Mouse (Mus musculus) forebrain, embryonic 16.5 days (tissue): ENCODE results near the gene Rhou. TPM values are rescaled to one million over a fixed set of nuclear protein-coding genes. Genes with fewer than 3 reads are reported as not detected.

Experiments
- ATAC-seq: fragments of 200-750 bp; cut with Nextera tagmentation; 2 replicates; pipeline ENCODE4 v1.8.0; 2017; ENCODE audit warnings: mild to moderate bottlenecking, moderate library complexity
- H3K27ac ChIP-seq: fragments of 300-500 bp; sonication (generic); 2 replicates; pipeline ENCODE4 v1.5.1; 2014; ENCODE audit warnings: low read length, control low read depth
- H3K27me3 ChIP-seq: fragments of 300-500 bp; sonication (generic); replicated peaks from 2 replicates; pipeline ENCODE4 v1.6.1; 2014; ENCODE audit warnings: low read length; ENCODE audit not compliant: control insufficient read depth, insufficient read depth
- H3K36me3 ChIP-seq: fragments of 300-500 bp; sonication (generic); 2 replicates; pipeline ENCODE4 v1.6.1; 2014; ENCODE audit not compliant: control insufficient read depth, insufficient read depth
- H3K4me1 ChIP-seq: fragments of 300-500 bp; sonication (generic); replicated peaks from 2 replicates; pipeline ENCODE4 v1.6.1; 2014; ENCODE audit warnings: low read length; ENCODE audit not compliant: control insufficient read depth, insufficient read depth
- H3K4me2 ChIP-seq: fragments of 300-500 bp; sonication (generic); 2 replicates; pipeline ENCODE4 v1.6.1; 2014; ENCODE audit warnings: mild to moderate bottlenecking, low read length, control low read depth
- H3K4me3 ChIP-seq: fragments of 300-500 bp; sonication (generic); replicated peaks from 2 replicates; pipeline ENCODE4 v1.5.1; 2014; ENCODE audit warnings: mild to moderate bottlenecking, low read length, control low read depth
- H3K9ac ChIP-seq: fragments of 300-500 bp; sonication (generic); replicated peaks from 2 replicates; pipeline ENCODE4 v1.6.1; 2014; ENCODE audit warnings: low read depth, low read length, control low read depth
- H3K9me3 ChIP-seq: fragments of 300-500 bp; sonication (generic); 2 replicates; pipeline ENCODE4 v1.6.1; 2016; ENCODE audit warnings: low read length; ENCODE audit not compliant: control insufficient read depth
- WGBS: fragments of 180-500 bp; shearing (Covaris S2); extraction: QIAGEN DNeasy Blood & Tissue Kit; methylation state at CpG from one replicate; pipeline ENCODE4 v1.1.7; 2014; 5-methylcytosine and 5-hydroxymethylcytosine counted together
- polyA plus RNA-seq: library from polyadenylated mRNA; unstranded; fragments of >200 nt; fragmentation: Nextera tagmentation; extraction: Ambion mirVana; gene quantifications from 2 replicates; pipeline ENCODE4 v1.2.1, GENCODE M21; 2015

Rhou gene
- polyA plus RNA-seq, 1 experiment from 2014 or later: 9.5 TPM

DNA sequence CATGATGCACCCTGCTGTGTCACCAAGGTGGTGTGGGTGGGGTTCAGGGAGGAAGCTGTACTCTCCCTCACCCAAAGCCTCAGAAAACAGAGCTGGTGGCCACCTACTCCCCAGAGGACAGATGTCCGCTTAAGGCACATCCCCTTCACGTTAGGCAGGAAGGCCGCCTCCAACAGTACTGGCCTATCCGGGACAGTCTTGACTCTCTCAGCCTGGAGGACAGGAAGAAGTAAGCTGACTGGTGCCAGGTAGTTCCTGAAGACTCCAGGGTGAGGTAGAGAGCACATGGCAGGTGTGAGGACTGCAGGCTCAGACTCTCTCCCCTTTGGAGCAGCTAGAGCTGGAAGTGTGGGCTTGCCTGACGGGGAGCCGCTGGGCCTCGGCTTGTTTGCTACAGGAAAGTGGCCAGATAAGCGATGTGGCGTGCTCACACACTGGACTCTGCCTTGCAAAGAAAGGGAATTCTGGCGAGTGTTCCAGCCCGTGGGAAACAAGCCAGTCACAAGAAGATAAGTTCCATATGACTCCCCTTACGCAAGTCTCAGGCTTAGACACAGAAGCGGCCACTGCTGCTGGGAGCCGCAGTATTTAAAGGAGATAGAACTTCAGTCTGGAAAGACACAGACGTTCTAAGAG lies 48.3 kb downstream of the Rhou start:
- Histone ChIP-seq H3K9ac (no peak overlapping the region), H3K4me2 (no peak overlapping the region), H3K27me3 (no peaks in the 10 kb centered on the region), H3K4me3 (no peak overlapping the region), H3K27ac (no peak overlapping the region), H3K4me1 (no peaks in the 10 kb centered on the region; the same call in 1 of the 2 replicates), H3K9me3 (no peaks in the 10 kb centered on the region), H3K36me3 (no peaks in the 10 kb centered on the region)
- ATAC-seq: no peak
- 65% methylated on average over 15 of the region's 15 CpGs for WGBS

DNA sequence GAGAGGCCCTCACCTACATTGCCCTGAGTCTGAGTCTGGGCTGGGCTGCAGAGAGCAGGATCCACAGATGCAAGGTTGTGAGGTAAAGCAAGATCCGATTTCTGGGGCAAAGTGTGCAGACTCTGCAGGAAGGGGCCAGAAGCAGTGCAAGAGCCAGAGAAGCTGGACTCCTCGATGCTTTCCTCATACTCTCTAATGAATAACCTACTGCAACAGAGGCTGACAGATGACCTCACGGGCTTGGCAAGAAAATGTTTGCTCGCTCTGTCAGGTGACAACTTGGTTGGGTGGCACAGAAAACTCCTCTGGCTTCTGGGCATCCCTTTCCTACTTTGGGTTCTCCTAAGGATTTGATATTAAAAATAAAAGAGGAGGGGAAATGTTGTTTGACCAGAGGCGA lies 51.6 kb downstream of the Rhou start:
- H3K4me3 ChIP-seq: no peak overlapping the region
- WGBS: 69% methylated on average over 5 of the region's 5 CpGs
- H3K27me3 ChIP-seq: no peaks in the 10 kb centered on the region
- H3K9ac ChIP-seq: no peak overlapping the region
- H3K4me2 ChIP-seq: no peak overlapping the region
- no peak overlapping the region for H3K27ac ChIP-seq
- no peaks in the 10 kb centered on the region for H3K36me3 ChIP-seq
- H3K4me1 ChIP-seq: no peaks in the 10 kb centered on the region; the same call in 1 of the 2 replicates
- ATAC-seq: no peak
- H3K9me3 ChIP-seq: no peaks in the 10 kb centered on the region

DNA sequence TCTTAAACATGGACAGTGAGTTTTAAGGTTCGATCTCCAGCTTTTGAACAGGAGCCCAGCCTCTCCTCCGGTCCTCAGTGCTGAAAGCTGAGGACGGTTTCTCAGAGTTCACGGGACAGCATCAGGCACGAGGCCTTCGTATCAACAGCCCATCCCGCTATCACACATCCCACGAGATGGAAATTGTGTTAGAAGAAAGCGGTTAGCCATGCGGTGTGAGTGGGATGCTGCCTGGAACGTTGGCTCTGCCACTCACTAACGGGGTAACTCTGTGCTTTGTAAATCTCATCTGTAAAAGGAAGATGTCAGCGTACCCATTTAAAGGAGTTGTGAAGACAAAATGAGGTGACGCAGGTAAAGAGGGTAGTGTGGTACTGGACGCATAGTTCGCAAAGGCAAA lies 53.4 kb downstream of the Rhou start:
- WGBS: 84% methylated on average over 16 of the region's 16 CpGs
- no peaks in the 10 kb centered on the region for H3K27me3 ChIP-seq

DNA sequence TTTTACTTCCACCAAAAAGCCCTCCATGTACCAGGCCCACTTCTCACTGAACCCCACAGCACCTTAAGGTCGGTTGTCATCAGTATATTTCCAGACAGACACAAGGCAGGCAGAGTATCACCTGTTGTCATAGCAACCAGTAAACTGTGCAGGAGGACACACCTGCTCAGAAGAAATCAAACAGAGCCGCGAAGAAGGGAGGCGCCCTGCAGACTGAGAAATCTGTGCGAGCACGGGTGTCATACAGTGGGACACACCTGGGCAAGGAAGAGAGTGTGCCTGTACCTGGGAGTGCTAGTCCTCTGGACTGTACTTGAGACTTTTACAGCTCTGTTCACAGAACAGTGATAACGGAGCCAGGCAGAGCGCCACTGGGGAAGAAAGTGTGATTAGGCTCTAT lies 55.0 kb downstream of the Rhou start:
- 77% methylated on average over 8 of the region's 8 CpGs for WGBS
- Histone ChIP-seq H3K9me3 (no peaks in the 10 kb centered on the region), H3K36me3 (no peaks in the 10 kb centered on the region), H3K9ac (no peak overlapping the region), H3K4me3 (no peak overlapping the region), H3K4me2 (no peak overlapping the region), H3K27me3 (no peaks in the 10 kb centered on the region), H3K4me1 (no peaks in the 10 kb centered on the region), H3K27ac (no peak overlapping the region)
- ATAC-seq: no peak

More for the DNA sequence above, 53.4 kb downstream of the Rhou start:
- no peak overlapping the region for H3K9ac ChIP-seq
- H3K4me1 ChIP-seq: no peaks in the 10 kb centered on the region; the same call in 1 of the 2 replicates
- ATAC-seq: no peak
- H3K36me3 ChIP-seq: no peaks in the 10 kb centered on the region
- H3K9me3 ChIP-seq: no peaks in the 10 kb centered on the region
- H3K4me3 ChIP-seq: no peak overlapping the region
- no peak overlapping the region for H3K27ac ChIP-seq
- H3K4me2 ChIP-seq: no peak overlapping the region

DNA sequence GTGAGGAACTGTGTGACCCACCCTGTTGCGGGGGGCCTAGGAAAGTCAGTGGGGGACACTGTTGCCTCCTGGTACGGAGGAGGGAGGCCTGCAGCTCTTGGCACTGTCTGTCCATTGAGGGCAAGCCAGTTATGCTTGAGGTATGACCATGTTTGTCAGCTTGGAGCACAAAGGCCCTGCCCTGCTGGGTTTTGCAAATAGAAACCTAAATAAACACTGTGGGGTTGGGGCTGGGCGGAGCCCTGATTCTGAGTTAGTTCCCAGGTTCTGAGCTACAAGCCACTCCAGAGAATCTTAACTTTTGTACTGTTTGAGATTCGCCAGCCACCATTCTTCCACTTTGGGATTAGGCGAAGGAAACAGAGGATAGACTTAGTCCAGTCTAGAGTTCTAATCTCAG lies 56.6 kb downstream of the Rhou start:
- Histone ChIP-seq H3K4me2 (no peak overlapping the region), H3K27me3 (no peaks in the 10 kb centered on the region), H3K9me3 (no peaks in the 10 kb centered on the region), H3K9ac (no peak overlapping the region), H3K4me1 (no peaks in the 10 kb centered on the region), H3K4me3 (no peak overlapping the region), H3K36me3 (no peaks in the 10 kb centered on the region), H3K27ac (no peak overlapping the region)
- WGBS: 81% methylated on average over 5 of the region's 5 CpGs
- ATAC-seq: no peak

Other genes starting within 250 kb of the Rhou start
- 0.09 and 0.12 TPM in 2 replicates for gene Mc1r, start 246.8 kb upstream of the Rhou start, polyA plus RNA-seq
- gene Tubb3, start 242.5 kb upstream of the Rhou start, polyA plus RNA-seq: 1,828 and 2,004 TPM in 2 replicates
- gene Def8, start 230.4 kb upstream of the Rhou start, polyA plus RNA-seq: 43.9 and 48.3 TPM in 2 replicates
- gene Afg3l1, start 176.0 kb upstream of the Rhou start, polyA plus RNA-seq: 52.3 and 54.4 TPM in 2 replicates
- 96.6 and 97.2 TPM in 2 replicates for gene Dbndd1, start 138.5 kb upstream of the Rhou start, polyA plus RNA-seq
- gene Gas8, start 135.1 kb upstream of the Rhou start, polyA plus RNA-seq: 43.9 and 48.4 TPM in 2 replicates
- 82.6 and 83.8 TPM in 2 replicates for gene Rab4a, start 152.1 kb downstream of the Rhou start, polyA plus RNA-seq
- 6.6 and 7.0 TPM in 2 replicates for gene Ccsap, start 206.3 kb downstream of the Rhou start, polyA plus RNA-seq
- gene Acta1, start 240.8 kb downstream of the Rhou start, polyA plus RNA-seq: 6.3 and 6.6 TPM in 2 replicates